Mouse (Mus musculus) brain, embryonic 18.5 days (tissue): ENCODE measurements around the gene Adgrb2.

Source experiments
- DNase-seq: peaks from one replicate; pipeline ENCODE4 v3.0.0-alpha.2; 2012; ENCODE audit warnings: low read depth, low spot score

Gene Adgrb2

DNA sequence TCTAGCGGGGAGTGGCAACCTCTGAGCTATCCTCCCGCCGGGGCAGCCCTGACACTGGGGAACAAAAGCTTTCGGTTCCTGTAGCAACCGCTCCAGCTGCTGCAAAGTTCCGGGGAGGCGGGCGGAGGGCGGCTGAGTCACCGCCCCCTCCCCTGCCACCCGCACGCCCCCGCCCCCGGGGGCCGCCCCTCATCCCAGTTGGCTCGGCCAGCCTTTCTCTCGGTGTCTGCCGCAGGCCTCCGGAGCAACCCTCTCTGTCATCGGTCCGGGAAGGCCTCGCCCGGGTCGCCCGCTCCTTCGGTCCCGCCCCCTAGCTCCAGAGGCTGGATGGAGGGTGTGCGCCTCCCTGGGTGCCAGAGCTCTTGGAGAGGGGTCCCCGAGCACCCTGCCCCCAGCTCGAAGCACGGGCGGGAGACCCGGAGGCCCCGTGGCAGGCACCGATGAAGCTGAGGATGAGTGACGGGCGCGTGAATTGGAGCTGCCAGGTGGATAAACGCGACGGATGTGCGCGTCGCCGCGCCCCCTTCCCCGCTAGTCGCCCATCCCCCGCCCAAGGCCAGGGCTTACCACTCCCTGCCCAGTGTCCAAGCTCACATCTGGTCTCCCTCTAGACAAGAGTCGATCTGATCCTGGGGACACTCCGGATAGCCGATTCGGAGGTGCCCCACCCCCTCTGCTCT is 3.3 kb downstream of the Adgrb2 start:
- DNase-seq = no peak

DNA sequence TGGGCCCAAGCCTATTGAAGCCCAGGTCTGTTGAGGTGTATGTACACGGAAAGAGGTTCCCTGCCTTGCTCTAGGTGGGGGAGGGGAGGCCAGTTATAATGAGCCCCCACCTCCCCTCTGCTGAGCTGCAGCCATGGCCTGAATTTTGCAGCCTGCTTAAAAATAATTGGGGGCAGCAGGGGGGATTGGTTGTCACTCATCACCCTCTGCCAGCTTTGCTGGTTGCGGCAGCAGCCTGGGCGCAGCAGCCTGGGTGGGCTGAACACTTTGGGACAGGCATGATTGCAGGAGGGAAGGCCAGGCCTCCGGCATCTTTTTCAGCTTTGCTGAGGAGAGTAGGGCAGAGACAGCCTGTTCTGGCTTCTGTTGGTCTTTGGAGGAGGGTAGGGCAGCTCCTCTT is 5.3 kb downstream of the Adgrb2 start:
- DNase-seq = no peak

DNA sequence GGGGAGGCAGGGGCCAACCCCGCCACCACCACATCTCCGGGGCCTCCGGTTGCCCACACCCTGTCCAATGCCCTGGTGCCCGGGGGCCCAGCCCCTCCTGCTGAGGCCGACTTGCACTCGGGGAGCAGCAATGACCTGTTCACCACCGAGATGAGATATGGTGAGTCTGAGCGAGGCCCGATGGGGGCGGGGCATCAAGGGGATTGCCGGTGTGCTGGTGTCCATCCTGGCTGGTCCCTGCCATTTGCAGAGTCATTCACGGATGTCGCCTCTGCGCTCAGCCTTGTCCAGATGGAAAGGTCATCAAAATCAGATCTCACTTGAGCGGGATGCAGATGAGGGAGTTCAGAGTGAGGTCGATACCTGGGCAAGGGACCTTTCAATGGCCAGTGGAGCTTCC is 8.1 kb downstream of the Adgrb2 start:
- DNase-seq = no peak

DNA sequence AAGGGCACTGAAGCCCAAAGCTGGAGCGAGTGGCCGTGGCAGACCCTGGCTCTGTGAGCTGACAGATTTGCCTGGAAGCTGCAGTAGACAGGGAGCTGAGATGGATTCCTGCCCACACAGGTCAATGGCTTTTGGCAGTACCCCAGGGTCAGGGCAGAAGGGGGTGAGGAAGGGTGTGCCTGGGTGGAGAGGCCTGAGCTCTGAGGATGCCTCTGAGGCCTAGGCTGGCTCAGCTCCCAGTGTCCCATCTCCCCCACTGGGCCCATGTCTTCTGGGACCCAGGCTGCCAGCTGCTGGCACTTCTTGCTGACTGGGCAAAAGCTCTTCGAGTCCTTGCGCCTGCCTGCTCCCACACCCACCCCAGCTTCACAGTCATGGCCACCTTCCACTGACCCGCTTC is 8.5 kb downstream of the Adgrb2 start:
- no peak for DNase-seq

DNA sequence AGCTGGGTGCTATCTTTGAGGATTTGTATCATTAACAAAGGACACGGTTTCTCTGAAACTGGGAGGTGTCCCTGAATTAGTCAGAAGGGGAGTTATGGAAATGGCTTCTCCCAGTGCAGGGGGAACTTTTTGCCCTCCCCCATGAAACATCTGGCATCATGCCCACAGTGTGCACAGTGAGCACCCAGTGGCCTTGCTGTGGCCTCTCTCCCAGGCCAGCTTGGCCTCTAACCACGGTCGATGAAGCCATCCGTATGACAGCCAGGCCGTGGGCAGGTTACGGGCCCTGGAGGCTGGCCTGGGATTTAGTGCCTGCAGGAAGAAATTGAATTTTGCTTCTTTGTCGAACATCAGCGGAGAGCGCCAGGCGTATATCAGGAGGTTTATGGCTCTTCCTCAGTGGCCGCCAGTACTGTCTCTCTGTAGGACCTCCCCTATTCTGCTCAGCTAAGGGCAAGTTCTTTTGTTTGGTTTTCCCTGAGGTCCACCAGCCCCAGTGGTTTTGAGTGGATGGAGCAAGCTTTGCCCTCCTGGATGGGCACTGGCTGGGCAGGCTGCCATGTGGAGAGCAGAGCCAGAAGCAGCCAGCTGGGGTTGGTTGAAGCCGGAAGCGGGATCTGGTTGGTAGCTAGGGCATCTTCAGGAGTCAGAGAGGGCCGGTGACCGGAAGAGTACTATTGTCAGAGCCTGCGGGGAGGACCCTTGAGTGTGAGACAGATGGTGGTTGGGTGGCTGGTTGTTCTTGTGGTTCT is 9.4 kb downstream of the Adgrb2 start:
- DNase-seq = no peak

DNA sequence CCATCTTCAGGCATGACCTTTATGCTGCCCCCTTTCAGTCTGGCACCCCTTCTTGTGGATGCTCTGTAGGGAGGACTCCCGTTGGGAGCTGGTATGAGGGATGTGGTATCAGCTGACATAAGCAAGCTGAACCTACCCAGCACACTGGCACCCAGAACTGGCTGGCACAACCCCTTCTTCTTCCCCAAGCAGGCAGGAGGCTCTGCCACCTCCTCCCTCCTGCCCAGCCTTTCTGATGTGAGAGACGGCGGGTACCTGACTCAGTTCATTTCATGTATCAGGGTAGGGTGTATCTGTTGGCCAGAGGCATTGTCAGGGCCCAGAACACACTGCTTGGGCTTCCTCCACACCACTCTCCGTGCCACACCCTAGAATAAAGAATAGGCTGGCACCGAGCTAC is 10.1 kb downstream of the Adgrb2 start:
- no peak for DNase-seq

DNA sequence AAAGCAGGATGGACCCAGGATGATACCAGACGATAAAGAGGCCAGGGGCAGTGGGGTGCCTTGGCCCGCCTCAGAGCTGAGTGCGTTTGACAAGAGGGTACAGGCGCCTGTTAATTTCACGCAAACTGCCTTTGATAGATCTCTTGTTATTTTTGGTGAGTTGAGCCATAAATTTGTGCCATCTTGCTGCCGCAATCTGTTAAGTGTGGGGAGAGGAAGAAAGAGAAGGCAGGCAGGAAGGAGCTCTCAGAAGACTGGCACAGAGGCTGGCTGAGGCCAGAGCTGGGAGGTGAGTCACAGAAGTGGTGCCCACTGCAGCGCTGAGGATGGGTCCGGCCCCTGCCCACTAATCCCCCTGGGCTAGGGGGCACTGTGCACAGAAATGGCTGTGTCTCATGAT is 10.6 kb downstream of the Adgrb2 start:
- no peak for DNase-seq

DNA sequence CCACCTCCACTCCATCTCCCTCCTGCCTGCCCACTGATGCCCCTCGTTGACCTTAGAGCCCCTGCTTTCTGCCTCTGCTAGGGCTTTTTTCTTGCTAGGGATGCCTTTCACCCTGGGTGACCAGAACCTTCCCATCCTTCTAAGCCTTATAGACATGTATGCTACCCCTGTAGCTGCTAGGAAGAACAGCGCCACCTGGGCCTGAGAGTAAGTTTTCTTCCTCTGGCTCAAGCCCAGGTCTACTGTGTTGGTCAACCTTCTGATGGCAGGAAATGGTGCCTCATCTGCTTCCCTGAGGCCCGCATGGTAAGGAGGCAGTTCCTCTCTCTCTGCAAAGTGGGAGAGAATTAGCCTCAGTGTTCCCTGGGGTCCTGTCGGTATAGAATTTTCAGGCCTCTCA is 11.3 kb downstream of the Adgrb2 start:
- DNase-seq = no peak

DNA sequence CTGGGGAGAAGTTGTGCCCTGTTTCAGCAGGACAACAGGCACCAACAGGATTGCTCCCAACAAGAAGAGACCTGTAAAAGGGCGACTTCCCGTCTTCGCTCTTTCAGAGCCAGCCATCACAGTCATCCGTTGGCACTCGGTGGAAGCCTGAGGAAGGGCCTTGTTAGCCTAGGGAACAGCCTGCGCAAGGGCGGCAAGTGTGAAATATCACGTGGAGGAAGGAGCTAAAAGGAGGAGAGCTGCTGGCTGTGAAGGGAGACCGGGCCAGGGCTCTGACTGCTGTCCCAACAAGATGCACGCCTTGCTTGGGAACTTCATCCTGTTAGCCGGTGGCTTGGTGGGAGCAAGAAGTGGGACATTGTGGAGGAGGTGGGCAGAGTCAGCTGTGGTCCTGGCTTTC is 13.5 kb downstream of the Adgrb2 start:
- no peak for DNase-seq

DNA sequence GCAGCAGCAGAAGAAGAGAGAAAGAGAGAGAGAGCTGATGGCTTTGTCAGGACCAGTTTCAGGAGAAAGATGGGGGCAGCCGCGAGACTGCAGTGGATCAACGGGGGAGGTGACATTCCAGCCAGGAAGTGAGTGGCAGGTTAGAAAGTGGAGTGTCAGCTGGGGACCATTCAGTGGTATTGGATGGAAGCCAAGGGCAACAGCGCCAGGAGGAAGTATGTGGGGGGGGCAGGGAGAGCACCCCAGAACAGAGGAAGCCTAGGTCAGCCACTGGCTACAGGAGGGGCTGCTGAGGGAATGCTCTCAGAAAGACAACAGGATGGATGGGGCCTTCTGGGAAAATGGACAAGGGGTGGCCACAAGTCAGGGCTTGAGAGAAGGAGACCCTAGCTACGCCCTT is 17.0 kb downstream of the Adgrb2 start:
- DNase-seq = no peak

DNA sequence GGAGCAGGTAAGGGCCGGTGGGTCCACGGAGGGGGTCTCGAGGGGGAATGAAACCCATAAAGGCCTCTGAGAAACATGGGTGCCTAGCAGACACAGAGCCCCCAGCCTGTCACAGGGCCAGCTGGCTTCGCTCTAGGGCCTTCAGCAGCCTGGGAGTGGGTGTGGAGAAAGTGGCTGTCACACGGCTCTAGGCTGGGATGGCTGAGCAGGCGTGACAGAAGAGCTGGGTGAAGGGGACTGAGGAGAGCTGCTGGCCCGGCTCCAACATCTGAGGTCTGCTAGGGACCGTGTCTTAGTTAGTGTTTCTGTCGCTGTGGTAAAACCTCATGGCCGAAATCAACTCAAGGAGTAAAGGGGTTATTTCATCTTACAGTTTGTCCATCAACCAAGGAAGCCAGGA is 17.5 kb downstream of the Adgrb2 start:
- no peak for DNase-seq

DNA sequence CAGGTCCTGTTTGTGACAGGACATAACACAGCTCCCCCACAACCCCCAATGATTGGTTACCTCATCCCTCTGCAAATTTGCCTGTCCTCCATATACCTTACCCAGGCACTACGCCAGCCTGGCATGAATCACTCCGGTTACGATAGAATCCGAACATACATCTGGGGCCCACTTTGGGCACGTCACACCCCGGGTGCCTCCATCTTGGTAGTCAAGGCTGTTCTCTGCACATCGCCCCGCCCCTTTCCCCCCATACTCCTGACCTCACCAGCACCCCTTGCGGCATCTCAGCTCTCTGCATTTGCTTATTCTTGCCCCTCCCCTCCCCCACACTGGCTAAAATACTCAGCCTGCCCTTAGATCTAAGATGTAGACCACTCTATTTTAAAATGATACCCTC is 20.9 kb downstream of the Adgrb2 start:
- no peak for DNase-seq

DNA sequence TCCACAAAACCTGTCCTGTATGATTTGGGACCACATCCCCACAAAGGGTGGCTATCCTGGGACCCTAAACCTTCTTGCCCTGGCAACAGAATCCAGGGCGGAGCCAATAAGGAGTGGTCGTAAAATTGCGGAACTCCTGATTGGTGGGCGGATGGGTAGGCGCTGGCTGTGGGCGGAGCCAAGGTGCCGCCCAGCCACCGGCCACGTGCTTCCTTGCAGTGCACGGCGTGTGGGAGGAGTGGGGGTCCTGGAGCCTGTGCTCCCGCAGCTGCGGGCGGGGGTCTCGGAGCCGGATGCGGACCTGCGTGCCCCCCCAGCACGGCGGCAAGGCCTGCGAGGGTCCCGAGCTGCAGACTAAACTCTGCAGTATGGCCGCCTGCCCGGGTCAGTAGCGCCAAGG is 21.9 kb downstream of the Adgrb2 start:
- DNase-seq = no peak

DNA sequence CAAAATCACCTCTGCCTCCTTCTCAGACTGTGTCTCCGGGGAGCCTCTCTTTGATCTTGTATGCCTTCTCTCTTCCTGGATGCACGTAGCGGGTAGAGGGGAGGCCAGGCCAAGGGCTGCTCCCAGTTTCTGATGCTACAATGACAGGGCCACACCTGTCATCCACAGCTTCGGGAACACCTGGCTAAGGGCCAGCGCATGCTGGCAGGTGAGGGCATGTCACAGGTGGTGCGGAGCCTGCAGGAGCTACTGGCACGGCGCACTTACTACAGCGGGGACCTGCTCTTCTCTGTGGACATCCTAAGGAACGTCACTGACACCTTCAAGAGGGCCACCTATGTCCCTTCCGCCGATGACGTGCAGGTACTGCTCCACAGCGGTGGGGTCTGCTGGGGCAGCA is 24.4 kb downstream of the Adgrb2 start:
- DNase-seq = no peak

DNA sequence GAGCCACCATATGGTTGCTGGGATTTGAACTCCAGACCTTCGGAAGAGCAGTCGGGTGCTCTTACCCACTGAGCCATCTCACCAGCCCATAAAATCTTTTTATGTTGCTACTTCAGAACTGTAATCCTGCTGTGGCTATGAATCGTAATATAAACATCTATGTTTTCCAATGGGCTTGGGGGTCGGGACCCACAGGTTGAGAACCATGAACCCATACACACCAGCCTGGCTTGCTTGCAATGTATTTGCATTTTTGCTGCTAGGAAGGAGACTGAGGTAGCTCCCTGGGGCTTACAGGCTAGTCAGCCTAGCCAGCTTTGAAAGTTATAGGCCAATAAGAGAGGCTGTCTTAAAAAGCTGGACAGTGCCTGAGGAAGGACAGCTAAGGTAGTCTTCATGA is 26.1 kb downstream of the Adgrb2 start:
- no peak for DNase-seq

DNA sequence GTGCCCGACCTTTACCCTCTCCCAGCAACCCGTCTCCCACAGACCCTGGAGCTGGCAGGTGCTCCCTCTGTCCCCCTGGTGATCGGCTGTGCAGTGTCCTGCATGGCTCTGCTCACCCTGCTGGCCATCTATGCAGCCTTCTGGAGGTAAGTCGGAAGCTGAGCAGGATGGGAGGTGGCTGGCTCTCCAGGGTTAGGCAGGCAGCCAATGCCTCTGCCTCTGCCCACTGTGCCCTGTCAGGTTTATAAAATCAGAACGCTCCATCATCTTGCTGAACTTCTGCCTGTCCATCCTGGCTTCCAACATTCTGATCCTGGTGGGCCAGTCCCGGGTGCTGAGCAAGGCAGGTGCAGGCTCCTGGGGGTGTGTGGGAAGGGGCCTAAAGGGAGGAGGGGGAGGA is 27.6 kb downstream of the Adgrb2 start:
- DNase-seq = no peak

DNA sequence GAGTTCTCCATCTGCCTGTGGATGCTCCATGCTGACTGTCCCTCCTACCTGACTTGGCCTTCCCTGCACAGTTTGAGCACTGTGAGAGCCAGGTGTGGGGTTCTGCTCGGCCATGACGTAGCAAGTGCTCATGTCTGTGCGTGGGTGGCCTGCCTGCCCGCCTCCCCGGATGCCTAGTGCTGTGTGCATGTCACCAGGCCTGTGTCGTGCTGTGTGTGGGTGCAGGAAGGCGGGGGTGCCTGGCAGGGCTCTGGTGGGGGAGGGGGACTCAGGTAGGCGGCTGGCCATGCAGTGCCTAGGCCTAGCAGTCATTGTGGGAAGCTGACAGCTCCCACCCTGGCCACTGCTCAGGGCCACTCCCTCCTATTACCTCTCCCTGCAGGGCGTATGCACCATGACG is 28.4 kb downstream of the Adgrb2 start:
- DNase-seq = no peak

DNA sequence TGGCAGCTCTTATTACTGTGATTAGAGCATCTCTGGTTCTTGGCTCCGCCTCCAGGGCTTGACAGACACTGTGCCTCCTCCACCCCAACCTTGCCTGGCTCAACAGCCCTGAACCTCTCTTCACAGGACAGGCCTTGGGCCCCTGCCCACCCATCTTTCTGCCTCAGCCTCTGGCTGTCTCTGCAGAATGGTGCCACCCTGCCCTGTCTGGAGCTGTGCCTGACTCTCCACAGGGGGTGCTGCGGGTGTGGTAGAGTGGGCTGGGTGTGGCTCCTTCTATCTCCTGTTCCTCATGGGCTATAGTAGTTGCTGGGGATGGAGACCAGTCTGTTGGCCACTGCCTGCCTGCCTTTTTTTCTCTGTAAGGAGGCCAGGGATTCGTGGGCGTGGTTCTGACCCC is 31.3 kb downstream of the Adgrb2 start:
- no peak for DNase-seq

DNA sequence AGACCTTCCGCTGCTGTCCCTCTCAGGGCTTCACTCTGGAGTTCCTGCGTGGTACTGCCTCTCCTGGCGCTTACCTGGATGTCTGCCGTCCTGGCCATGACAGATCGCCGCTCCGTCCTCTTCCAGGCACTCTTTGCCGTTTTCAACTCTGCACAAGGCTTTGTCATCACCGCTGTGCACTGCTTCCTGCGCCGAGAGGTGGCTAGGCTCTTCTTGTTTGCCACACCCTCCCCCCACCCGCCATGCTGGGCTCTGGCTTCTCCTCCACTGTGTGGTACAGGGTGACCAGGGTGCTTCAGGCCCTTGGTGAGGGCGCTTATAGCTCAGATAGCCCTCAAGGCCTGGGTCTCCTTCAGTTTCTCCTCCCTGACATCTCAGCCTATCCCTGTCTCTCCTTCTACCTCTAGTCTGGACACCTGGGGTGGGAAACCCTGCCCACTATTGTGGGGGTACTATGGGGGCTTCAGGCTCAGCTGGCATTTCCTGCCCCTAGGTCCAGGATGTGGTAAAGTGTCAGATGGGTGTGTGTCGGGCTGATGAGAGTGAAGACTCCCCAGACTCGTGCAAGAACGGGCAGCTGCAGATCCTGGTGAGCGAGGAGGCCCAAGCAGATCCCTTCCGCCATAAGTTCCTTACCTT is 32.5 kb downstream of the Adgrb2 start:
- DNase-seq = no peak

DNA sequence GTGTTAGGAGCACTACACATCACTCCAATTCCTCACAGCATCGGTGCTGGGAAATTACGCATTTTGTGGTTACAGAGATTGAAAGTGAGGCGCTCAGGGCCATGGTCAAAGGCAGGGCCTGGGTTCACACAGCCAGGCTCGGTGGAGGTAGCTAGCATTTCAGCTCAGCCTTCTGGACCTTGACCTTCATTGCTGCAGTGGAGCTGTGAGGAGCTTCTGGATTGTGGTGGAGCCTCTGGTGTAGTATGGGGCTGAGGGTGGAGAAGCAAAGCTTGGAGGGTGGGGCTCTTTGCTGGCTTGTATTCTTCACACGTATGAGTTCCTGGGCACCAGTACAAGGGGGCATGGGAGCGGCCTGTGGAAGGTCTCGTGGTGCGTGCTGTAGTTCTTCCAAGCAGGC is 38.3 kb downstream of the Adgrb2 start:
- DNase-seq = no peak

DNA sequence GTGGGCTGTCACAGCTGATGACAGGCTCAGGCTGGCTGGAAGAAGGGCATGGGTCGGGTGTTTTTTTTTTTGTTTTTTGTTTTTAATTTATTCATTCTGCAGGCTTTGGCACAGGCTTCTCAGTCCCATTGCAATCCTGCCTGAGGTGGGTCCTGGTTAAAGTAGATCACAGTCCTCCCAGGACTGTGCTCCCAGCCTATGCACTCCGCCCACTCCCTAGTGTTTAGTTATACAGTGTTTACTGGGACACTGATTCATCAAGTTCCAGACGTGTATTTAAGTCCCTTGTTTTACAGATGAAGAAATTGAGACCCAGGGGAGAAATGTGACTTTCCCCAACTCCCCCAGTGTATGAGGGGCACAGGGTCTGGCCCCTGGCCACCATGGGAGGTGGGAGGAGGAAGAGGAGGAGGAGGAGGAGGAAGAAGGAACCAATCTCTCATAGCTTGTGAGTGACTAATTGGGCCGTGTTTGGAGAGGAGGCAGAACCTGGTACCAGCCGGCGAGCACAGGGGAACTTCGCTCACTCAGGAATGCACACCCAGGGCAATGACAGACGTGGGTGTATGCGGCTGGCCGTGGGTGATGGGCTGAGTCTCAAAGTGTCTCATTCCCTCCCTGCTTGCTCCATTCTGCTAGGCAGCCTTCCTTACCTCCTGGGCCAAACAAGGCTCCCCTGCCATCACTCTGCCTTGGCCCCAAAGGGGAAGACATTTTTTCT is 39.0 kb downstream of the Adgrb2 start:
- DNase-seq = no peak

DNA sequence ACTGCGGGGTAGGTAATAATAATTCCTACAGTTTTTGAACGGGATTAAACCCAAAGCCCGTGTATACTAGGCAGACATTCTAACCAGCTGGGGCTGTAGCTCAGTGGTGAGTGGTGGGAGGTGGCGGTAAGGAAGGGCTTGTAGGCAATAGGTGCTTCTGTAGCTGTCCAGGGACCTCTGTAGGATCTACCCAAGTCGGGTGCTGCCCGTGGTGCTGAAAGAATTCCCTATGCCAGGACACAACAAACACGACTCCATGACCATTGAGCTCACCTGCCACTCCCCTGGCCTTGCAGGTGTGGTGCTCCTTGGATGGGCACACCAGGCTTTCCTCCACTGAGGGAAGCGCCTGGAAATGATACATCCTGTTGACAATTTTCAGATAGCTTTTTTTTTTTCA is 40.9 kb downstream of the Adgrb2 start:
- no peak for DNase-seq

DNA sequence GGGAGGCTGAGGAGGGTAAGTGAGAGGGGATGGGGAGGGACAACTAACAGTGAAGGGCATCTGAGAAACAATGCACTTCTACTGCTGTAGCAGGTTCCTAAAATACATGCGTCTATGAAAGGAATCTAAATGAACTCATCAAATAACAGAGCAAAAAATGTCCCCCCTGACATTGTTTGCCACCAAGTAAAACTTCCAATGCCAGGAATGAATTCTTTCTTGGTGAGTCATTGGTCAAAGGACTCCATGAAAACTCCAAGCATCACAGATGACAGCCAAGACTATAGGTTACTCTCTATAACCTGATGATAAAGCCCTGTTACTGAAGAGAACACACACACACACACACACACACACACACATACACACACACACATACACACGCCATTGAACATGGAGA is 46.5 kb downstream of the Adgrb2 start:
- DNase-seq = no peak
